Mouse (Mus musculus) ES-Bruce4 (cell line): Measurements from ENCODE around the gene Fam227b.

Experiments
- CTCF ChIP-seq: IDR thresholded peaks from one replicate; pipeline ENCODE4 v1.8.1; 2011; ENCODE audit warnings: low read depth, low read length
- EP300 ChIP-seq: IDR thresholded peaks from 2 replicates; pipeline ENCODE4 v1.6.1; 2011; ENCODE audit warnings: low read depth, low read length; ENCODE audit not compliant: insufficient read depth
- POLR2A ChIP-seq: IDR thresholded peaks from one replicate; pipeline ENCODE4 v1.8.1; 2011; ENCODE audit warnings: low read length; ENCODE audit not compliant: insufficient read depth

DNA sequence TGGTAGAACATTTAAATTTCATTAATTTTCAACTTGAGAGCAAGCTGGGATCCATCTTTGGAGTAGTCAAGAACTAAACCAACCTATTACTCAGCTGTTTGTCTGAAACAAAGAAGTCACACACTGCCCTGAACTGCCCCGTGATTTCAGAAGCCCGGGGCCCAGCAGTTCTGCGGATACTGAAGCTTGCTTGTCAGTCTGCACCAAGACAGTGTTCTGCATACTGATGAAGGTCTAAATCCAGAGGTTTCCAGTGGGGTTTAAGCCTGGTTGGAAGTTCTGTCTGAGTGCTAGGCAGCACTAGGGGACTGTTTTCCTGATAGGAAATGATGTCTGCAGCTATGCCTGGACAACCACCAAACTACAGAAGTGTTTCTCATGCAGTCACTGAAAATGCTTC lies 109.1 kb downstream of the Fam227b start:
- TF ChIP-seq EP300: no peak
- no peak for TF ChIP-seq POLR2A
- TF ChIP-seq CTCF: no peak
